Mouse (Mus musculus): ENCODE results near the gene Foxp1. TPM values are rescaled to one million over a fixed set of nuclear protein-coding genes. Genes with fewer than 3 reads are reported as not detected.

Foxp1 gene
- total RNA-seq, 2 experiments from 2014 or later = 69.8 to 75.1 TPM

DNA sequence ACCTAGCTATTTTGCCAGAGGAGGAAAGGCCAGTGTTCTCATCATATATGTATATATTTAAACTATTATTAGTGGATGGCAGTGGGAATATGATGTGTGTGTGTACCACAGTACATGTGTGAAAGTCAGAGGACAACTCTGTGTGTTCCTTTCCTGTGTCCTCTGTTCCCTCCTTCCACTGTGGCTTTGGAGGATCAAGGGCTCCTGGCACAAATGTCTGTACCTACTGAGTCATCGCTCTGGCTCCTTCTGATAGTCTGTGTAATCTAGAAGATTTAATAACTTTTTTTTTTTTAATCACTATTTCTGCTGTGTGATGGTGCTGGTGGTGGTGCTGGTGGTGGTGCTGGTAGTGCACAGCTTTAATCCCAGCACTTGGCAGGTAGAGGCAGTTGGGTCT, 452.8 kb downstream of the Foxp1 start:
- no peak for DNase-seq (ENCODE audit: low spot score in 2 of 2)

DNA sequence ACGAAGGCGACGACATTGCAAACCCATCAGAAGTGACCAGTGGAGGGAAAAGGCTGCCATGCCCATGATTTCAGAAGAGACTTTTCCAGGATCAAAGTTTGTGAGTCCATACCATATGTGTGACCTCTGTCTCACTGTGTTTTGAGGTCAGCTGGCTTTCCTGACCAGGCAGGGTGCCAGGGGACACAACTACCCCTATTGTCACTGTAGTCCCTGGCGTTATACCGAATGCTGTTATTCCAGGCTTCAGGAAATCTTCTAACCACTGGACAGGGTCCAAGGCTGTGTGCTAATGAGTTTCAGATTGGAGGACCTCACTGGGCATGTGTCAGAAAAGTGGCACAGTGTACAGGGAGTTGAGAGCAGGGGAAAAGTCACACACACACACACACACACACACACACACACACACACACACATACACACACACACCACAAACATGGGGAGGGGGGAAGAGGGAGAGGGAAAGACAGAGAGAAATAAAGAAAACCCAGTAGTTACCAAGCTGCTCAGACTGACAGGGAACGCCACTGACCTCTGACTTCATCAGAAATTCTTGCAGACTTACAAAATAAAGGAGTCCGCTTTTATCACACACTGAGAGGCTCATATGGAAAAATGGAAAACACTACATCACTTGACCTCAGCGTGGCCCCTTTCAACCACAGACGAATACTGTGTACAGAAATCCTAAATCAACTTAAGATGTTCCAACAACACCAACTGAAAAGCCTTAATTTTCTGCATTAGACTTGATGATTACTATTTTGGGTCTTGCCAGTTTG, 456.8 kb downstream of the Foxp1 start:
- DNase-seq (ENCODE audit: low spot score in 2 of 2) = peak in 1 of 2 experiments; percentile 17

DNA sequence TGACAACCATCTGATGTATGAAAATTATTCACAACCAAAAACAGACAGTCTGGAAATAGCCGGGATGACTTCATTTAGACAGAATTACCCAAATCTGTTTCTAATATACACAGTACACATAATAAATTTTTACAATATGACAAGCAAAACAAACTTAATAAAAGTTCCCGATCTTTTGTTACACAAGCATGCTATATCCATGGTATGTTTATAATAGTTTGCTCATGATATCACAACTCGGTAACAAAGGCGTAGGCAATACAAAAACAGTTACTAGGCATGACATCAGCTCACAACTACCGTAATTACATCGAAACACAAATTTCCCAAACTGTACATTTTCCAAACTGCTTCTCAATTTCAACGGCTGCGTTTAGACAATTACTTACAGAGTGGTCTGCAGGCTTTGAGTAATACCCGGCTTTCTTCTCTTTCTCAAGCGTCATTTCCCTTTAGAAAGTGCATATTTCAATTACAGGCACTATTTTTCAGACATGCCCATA, 458.5 kb downstream of the Foxp1 start:
- no peak for DNase-seq (ENCODE audit: low spot score in 2 of 2)

DNA sequence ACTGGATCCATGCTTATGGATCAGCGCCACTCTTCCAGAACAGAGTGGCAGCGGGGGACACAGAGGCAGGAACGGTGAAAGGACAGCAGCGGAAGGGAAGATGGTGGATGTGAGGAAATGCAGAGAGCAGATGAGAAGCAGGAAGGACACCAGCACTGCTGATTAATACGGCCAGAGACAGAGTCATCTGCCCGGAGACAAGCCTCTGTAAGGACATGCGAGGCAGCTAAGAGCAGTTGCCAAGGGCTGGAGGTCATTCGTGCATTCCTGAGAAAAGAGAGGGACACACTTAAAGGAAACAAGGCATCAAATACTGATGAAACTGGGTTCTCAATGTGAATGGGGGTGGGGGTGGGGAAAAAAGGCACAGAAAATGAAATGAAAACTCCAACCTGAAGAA, 459.6 kb downstream of the Foxp1 start:
- DNase-seq (ENCODE audit: low spot score in 2 of 2) = no peak

DNA sequence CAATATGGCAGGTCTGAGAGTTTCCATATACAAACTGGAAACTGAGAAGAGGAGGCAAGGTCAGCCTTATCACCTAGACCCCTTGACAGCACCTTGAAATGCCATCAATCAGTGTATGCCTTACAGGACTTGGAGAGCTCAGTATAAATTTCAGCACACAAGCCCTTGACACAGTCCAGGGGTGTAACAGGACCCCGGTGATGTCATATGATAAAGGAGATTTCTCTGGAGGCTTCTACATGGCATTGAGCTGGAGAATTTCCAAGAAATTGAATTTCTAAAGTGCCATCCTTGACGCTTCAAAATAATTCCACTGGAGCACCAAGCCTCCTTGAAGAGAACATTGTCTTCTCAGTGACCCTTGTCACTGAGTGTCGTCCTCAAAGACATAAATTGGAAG, 463.8 kb downstream of the Foxp1 start:
- DNase-seq (ENCODE audit: low spot score in 2 of 2) = no peak

DNA sequence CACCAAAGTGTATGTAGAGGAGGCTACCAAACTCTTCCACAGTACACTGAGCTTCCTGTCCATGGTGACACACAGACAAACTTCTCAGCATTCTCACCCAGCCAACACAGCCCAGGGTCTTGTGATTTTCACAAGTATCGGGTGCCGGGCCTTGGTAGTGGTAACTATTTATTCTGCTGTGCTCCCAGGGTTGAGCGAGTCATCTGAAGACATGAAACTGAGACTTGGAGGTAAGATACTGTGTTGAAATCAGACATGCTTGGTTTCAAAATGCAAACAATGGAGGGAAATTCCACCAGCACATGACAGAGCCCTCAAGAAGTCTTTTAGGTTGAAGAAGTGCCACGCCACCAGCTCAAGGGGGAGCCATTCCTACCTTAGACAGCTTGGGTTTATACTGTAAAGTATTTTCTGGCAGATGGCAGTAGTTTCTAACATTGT, 465.4 kb downstream of the Foxp1 start:
- DNase-seq (ENCODE audit: low spot score in 2 of 2) = no peak

DNA sequence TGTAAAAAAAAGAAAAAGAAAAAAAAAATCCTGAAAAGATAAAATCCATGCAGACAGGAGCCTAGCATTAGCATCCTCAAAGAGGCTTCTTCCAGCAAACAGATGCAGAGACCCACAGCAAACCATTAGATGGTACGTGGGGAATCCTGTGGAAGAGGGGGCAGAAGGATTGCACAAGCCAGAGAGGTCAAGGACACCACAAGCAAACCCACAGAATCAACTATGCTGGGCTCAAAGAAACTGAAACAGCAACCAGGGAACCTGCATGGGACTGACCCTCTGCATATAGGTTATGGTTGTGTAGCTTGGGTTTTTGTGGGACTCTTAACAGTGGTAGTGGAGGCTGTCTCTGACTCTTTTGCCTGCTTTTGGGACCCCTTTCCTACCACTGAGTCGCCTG, 466.1 kb downstream of the Foxp1 start:
- no peak for DNase-seq (ENCODE audit: low spot score in 2 of 2)

DNA sequence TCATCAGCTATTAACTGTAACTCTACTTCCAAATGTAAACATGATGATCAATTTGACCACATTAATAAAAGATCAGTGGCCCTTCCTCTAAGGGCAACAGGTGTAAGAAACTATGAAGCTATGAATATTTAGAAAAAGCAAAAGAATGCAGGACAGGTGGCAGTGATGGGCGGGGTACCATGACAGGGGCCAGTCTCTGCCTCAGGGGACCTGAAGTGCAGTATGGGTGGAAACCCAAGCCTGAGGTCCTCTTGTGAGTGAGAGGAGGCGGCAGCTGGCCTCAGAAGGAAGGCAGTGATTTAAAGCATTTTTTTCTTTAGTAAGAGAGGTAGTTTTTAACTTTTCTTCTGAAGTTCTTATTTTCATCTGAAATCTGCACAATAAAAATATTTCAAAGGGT, 468.5 kb downstream of the Foxp1 start:
- DNase-seq (ENCODE audit: low spot score in 2 of 2) = no peak

DNA sequence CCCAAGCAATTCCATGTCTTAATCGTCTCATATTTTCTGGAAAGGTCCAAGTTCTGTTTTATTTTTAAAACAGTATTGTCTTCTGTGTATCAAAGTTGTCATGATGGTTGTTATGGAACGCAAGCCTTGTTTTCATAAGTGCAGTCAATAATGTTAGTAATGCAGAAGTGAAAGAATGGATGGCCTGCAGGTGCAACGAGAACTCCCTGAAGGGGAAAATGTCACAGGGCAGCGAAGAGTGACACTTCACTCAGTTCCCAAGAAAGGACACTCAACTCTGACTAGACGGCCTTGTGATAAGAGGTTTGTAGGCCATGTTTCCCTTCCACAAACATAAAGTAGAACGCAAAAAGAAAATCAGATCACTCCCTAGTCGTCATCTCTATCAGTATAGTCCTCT, 469.4 kb downstream of the Foxp1 start:
- no peak for DNase-seq (ENCODE audit: low spot score in 2 of 2)

DNA sequence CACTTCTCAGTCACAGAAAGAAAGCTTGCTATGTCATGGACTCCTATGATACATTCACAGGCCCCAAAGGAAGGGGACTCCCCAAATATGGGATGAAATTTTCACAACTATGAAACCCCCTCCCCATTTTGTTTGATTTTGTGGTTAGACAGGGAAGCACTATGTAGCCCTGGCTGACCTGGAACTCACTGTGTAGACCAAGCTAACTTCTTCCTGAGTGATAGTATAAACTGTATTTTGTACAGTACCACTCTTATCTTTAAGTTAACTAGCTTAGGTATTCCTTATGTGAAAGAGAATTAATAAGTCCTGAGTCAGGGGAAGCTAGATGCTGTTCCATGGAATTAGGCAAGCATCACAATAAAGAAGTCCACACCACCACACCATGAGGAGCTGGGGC, 470.8 kb downstream of the Foxp1 start:
- DNase-seq (ENCODE audit: low spot score in 2 of 2) = no peak

DNA sequence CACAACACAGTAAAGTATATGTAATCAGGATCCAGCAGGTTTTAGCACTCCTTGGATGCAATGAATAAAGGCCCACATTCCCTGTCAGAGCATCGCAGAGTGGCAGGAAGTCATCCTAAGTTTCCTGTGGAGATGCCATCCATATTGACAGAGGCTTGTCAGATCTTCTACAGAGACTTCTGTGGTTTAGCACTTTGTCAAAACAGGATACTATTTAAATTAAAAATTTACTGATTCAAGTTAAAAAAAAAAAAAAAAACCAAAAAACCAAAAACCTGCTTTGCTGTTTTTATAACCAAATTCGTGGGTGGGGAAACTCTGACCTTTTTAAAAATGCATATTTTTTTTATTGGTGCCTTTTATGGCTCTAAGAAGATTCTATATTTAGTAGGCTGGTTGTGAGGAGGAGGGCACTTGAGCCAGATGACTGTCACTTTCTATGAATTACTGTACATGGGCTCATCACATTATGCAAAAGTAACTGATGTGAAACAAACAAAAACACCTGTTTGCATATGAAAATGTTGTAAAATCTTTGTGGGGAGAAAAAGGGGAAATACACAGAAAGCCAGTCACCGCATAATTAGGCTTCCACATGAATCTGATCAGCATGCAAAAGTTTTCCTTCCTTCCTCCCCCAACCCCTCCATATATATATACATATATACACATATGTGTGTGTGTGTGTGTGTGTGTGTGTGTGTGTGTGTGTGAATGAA, 472.1 kb downstream of the Foxp1 start:
- DNase-seq (ENCODE audit: low spot score in 2 of 2) = no peak

DNA sequence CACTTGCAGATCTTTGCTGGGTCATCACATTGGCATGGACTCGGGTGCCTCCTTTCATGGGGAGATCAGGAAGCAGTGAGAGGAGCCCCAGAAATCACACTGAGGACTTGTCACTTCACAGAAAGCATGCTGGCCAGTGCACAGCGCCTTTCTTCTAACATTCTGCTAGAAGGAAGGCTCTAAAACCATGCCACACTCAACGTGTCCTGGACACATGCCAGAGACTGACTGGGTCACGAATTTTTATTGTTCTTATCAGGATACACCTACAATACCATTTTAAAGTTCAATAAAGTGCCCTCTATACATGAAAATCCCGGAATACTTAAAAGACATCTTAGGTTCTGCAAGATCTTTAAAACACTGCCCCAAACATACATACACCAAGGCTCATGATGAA, 475.2 kb downstream of the Foxp1 start:
- no peak for DNase-seq (ENCODE audit: low spot score in 2 of 2)

DNA sequence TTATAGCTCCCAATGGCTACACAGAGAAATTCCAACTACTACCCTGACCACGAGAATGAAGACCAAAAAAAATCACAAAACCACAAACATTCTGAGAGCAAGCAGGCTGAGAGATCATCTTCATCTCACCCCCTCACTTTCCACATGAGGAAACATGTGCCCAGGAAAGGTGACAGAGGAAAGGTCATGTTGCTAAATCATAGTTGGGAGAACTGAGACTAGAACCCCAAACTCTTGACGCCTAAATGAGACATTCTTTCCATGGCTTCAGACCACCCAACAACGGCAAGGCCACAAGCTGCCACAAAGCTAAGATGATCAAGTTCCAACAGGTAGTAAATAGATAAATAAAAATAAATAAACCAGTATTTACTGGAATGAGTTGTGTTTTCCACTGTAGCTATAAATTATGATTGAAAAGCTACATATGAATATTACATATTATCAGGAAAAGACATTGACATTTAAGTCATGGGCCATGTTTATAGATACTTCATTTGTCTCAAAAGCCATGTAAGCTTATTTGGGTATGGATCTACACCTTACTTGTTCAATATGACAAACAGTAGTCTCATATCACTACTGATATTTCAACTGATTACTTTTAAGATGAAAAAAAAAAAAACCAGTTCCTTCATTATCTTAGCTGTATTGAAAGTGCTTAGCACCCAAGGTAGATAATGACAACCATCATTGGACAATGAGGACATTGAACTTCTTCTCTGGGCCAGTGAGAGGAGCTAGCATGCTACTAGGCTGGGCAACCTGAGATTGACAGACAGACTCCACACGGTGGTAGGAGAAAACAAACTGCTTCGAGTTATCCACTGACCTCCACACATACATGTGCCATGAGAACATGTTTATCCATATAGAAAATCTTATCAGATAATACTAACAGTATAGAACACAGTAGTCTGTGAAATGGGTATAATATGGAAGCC, 476.4 kb downstream of the Foxp1 start:
- no peak for DNase-seq (ENCODE audit: low spot score in 2 of 2)

DNA sequence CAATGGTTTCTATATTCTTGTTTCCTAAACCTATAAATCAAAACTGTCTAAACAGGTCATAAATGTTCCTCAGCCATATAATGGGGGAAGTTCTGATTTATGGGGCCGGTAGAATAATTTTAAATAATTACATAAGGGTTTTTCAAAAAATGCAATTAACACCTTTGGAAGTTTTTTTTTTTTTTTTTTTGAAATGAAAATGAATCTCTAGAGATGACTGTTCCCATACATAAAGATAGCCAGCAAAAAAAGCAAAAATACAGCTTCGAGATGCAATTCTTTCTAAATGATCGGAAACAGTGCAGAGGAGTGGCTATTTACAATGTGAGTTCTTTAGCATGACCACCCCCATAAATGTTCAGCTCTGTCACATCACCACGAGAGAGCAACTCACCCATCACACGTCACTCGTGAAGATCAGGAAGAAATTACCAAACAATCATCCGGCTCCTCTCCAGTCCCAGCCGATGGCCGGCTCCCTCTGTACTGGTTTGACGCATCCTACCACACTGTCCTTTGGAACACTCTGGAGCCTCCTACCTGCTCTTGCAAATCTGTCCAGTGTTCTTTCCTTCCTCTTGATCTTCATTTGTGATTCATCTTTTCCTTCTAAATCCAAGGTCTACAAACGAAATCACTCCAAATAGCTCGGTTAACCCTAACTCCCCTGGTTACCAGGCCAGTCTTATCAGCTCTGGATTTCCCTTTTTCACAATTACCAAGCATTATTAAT, 478.4 kb downstream of the Foxp1 start:
- DNase-seq (ENCODE audit: low spot score in 2 of 2) = no peak

DNA sequence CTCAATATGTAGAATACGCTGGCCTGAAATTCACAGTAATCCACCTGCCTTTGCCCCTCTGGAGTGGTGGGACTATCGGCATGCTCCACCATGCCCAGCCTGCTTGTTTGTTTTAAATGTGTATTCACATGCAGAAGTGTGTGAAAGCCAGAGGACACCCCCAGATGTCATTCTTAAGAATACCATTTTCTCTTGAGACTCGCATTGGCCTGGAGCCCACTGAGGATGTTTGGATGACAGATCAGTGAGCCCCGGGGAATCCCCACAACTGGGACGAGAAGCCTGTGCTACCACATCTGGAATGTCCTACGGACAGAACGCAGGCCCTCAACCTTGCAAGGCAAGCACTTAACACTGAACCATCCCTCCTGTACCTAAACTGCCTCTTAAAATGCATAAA, 479.3 kb downstream of the Foxp1 start:
- no peak for DNase-seq (ENCODE audit: low spot score in 2 of 2)

DNA sequence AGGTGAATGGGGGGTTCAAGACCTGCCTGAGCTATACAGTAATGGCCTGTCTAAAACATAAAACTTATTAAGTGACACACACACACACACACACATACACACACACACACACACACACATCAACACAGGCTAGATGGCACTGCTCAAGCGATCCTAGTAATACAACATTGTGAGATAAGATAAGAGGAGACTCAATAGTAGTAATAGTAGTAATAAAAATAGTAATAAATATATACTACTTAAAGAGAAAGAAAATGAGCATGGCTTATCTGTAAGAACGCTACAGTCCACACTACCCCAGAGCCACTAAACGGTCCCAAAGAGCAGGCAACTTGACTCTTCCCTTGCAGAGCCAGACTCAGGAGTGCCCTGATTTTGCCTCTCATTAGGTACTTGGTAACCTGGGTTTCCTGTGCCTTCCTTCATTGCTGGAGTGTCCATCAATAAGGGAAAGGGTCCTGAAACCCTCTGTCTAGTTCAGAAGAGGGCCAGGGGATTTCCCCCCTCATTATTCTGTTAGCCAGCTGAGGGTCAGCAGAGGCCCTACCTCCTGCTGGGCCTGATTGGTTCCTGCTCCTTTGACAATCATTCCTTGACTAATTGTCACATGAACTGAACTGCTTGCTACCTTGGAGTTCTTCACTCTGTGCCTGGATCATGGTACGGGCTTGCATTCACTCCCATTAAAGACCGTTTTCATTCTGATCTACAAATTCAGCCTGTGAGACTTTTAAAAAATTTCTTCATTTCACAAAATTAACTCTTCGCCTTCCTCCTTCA, 480.2 kb downstream of the Foxp1 start:
- no peak for DNase-seq (ENCODE audit: low spot score in 2 of 2)

DNA sequence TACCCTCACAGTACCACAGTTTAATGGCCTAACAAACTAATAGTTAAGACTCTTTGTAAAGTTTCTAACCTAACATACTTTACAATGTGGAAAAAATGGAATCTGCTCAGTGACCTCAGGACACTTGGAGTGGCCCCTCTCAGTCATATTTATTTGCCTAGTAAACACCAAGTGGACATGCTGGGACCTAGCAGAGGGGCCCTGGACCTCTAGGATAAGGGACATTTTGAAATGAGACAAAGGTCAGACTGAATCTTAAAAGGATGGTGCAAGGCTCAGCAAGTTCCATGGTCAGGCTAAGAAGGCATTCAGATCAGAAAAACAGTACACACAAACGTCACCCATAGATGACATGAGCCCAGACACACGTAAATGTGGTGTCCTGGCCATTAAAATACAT, 483.5 kb downstream of the Foxp1 start:
- DNase-seq (ENCODE audit: low spot score in 2 of 2) = no peak

DNA sequence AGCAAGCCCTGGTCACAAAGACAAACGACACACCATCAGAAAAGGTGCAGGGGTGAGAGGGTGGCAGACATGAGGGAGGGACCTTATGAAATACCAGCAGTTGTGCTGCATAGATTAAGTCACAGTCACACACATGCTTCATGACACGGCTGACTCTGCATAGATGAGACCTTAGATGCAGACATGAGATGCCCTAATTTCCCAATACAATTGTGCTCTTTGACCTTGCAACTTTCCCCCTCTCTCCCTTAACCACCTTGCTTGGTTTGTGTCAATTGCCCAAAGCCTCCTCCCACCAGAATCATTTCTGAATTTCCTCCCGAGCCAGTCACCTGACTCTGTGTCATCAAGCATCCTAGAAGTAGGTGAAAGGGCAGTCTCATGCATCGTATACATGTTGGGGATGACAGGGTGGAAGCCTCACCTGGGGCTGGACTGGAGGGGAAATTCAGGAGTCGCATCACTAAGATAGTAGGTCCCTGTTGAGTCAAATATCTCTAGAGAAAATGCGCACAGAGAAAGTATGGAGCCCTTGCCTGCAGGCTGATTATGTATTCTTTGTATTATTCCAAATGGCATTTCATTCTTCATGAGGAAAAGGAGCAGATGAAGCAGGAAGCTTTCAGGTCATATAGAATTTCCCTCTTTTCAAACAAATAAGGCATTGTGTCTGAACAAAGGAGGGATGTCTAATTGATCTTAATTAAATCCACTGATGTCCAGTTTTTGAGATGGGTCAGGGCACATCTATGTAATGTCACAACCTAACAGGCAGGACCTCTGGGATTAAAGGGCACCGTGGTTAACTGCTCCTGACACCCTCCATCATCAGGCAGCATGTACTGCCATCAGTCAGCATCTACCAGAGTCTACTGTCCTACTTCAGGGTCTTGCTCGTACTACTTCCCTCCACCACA, 486.8 kb downstream of the Foxp1 start:
- DNase-seq (ENCODE audit: low spot score in 2 of 2) = no peak

DNA sequence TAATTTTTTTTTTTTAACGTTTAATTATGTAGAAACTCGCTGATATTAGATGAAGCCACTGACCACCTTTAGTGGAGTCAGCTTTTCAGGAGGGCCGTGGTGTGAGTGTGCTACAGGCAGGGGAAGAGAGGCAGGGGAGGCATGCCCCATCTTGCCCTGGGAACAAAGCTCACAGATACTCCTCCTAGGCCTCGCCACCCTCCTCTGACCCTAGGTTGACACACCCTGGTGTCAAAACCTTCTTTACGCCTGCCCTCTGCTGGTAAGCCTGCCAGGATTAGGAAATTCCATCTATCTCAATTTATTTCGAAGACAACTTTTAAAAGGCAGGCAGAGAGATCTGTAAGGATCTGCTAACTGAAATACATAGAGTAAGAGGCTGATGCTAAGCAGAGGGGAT, 489.5 kb downstream of the Foxp1 start:
- no peak for DNase-seq (ENCODE audit: low spot score in 2 of 2)

Data from adrenal gland, postnatal 4 days (tissue).